Mouse (Mus musculus): ENCODE data around the gene Cald1. TPM values are rescaled to one million over a fixed set of nuclear protein-coding genes. Genes with fewer than 3 reads are reported as not detected.

Gene Cald1
- polyA plus RNA-seq, 1 experiment from 2014 or later: 58.0 TPM

DNA sequence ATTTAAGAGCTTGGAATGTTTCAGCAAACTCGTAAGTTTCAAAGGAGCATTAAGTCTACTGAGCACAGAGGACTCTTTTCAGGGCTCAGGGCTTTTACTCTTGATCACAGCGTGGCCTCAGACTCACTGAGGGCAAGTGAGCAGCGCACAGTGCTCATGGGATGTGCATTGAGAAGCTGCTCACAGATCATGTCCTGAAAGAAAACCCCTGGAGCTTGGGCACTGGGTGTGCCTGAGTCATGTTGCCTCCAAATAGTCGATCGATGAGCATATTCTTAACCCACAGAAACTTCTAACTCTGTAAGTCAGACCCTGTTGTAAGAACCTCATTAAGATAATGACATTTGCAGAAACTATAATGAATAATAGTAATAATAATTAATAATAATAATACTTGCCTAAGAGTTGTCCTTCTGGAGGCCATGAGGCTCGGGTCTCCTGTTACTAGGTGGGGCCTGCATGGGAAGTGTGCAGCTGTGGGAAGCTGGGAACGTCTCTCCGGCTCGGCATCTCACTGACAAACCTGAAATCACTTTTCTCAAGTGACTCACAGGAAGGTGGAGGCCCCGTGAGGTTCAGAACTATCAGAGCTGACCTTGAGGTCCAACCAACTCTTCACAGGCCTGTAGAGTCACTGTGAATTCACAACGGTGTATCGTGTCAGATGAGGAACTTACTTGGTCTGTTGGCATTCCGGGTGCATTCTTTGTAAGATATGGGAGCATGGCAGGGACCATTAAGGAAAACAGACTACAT lies 136.8 kb downstream of the Cald1 start:
- H3K9me3 ChIP-seq (replicated peaks): no peaks in the 10 kb centered on the region
- H3K27ac ChIP-seq (replicated peaks): no peak overlapping the region
- no peaks in the 10 kb centered on the region for H3K36me3 ChIP-seq (replicated peaks)
- H3K9ac ChIP-seq: no peak overlapping the region
- H3K4me2 ChIP-seq: no peak overlapping the region
- no peak overlapping the region for H3K4me3 ChIP-seq (replicated peaks)
- ATAC-seq (ENCODE audit: insufficient read depth): no peak
- H3K27me3 ChIP-seq: no peaks in the 10 kb centered on the region
- peaks cover 12% of the 10 kb centered on the region for H3K4me1 ChIP-seq (replicated peaks)
- WGBS (ENCODE audit: insufficient replicate concordance): 68% methylated on average over 13 of the region's 13 CpGs

DNA sequence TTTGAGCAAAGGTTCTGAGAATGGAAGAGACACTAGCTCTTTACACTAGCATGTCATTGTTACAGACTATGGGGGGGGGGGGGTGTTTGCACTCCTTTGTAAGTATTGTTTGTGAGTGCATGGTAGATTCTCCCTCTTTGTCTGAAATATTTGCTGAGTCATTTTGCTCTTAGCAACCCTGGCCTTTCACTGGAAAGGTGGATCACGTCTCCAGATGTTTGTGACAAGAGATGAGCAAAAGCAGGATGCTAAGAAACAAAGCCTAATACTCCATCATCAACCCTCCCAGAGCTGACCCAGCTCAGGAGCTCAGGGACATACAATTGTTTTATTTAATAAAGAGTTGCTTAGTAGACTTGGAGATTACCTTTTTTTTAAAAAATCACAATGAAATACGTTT lies 138.6 kb downstream of the Cald1 start:
- H3K9ac ChIP-seq: no peak overlapping the region
- 44% methylated on average over 2 of the region's 2 CpGs for WGBS (ENCODE audit: insufficient replicate concordance)
- no peak for ATAC-seq (ENCODE audit: insufficient read depth)
- H3K36me3 ChIP-seq (replicated peaks): no peaks in the 10 kb centered on the region; the same call in 1 of the 2 replicates
- no peaks in the 10 kb centered on the region for H3K9me3 ChIP-seq (replicated peaks)
- H3K4me2 ChIP-seq: no peak overlapping the region
- H3K4me1 ChIP-seq (replicated peaks): peaks cover 9% of the 10 kb centered on the region
- H3K27ac ChIP-seq (replicated peaks): no peak overlapping the region
- no peaks in the 10 kb centered on the region for H3K27me3 ChIP-seq
- H3K4me3 ChIP-seq (replicated peaks): no peak overlapping the region

GRCm38 (mm10) chr6:34743946-34744345 lies 145.6 kb downstream of the Cald1 start:
- no peaks in the 10 kb centered on the region; the same call in 1 of the 2 replicates for H3K36me3 ChIP-seq (replicated peaks)
- WGBS (ENCODE audit: insufficient replicate concordance): 74% methylated on average over 4 of the region's 4 CpGs
- no peak for ATAC-seq (ENCODE audit: insufficient read depth)
- H3K4me3 ChIP-seq (replicated peaks): no peak overlapping the region
- peaks cover 4% of the 10 kb centered on the region; the same call in 1 of the 2 replicates for H3K4me1 ChIP-seq (replicated peaks)
- no peak overlapping the region for H3K9ac ChIP-seq
- H3K9me3 ChIP-seq (replicated peaks): no peaks in the 10 kb centered on the region
- no peaks in the 10 kb centered on the region for H3K27me3 ChIP-seq
- no peak overlapping the region for H3K27ac ChIP-seq (replicated peaks)
- H3K4me2 ChIP-seq: no peak overlapping the region

- no peak overlapping the region for H3K27ac ChIP-seq (replicated peaks)
- H3K4me2 ChIP-seq: no peak overlapping the region
- no peak for ATAC-seq (ENCODE audit: insufficient read depth)
- no peaks in the 10 kb centered on the region for H3K36me3 ChIP-seq (replicated peaks)
- H3K9me3 ChIP-seq (replicated peaks): no peaks in the 10 kb centered on the region
- no peak overlapping the region for H3K9ac ChIP-seq
- H3K4me3 ChIP-seq (replicated peaks): no peak overlapping the region
- no peaks in the 10 kb centered on the region for H3K27me3 ChIP-seq
- 0 out of 2 replicates have a peak, but pooled peaks cover 14% of the 10 kb centered on the region for H3K4me1 ChIP-seq (replicated peaks)
- WGBS (ENCODE audit: insufficient replicate concordance): 48% methylated on average over 6 of the region's 6 CpGs
Observed at GRCm38 (mm10) chr6:34747846-34748245, 149.5 kb downstream of the Cald1 start.

DNA sequence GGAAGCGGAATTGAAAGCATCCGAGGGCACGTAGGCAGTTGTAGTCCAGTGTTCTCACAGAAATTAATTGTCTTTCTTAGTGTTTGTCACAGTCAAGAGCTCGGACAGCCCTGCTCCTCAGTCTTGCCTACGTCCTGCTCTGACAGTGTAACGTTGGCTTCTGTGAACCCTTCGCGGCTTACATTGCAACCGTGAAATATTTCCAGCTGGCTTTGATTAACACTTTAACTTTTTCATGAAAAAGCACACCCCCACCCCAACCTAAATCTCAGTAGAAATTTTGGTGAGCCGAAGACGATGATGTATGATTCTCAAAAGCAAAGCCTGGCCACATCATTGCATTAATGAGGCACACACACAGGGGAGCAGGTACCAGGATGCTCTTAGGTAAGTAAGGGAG lies 150.3 kb downstream of the Cald1 start:
- ATAC-seq (ENCODE audit: insufficient read depth): no peak
- Histone ChIP-seq H3K9me3 (replicated peaks) (no peaks in the 10 kb centered on the region), H3K36me3 (replicated peaks) (no peaks in the 10 kb centered on the region), H3K4me2 (no peak overlapping the region), H3K4me3 (replicated peaks) (no peak overlapping the region), H3K4me1 (replicated peaks) (0 out of 2 replicates have a peak, but pooled peaks cover 14% of the 10 kb centered on the region), H3K27me3 (no peaks in the 10 kb centered on the region), H3K27ac (replicated peaks) (no peak overlapping the region), H3K9ac (no peak overlapping the region)
- 74% methylated on average over 11 of the region's 11 CpGs for WGBS (ENCODE audit: insufficient replicate concordance)

GRCm38 (mm10) chr6:34749526-34749925 lies 151.2 kb downstream of the Cald1 start:
- no peaks in the 10 kb centered on the region for H3K27me3 ChIP-seq
- 0 out of 2 replicates have a peak, but pooled peaks cover 14% of the 10 kb centered on the region for H3K4me1 ChIP-seq (replicated peaks)
- H3K4me2 ChIP-seq: no peak overlapping the region
- no peak overlapping the region for H3K9ac ChIP-seq
- ATAC-seq (ENCODE audit: insufficient read depth): no peak
- WGBS (ENCODE audit: insufficient replicate concordance): 60% methylated on average over 6 of the region's 6 CpGs
- no peaks in the 10 kb centered on the region for H3K9me3 ChIP-seq (replicated peaks)
- H3K27ac ChIP-seq (replicated peaks): no peak overlapping the region
- H3K4me3 ChIP-seq (replicated peaks): no peak overlapping the region
- no peaks in the 10 kb centered on the region for H3K36me3 ChIP-seq (replicated peaks)

DNA sequence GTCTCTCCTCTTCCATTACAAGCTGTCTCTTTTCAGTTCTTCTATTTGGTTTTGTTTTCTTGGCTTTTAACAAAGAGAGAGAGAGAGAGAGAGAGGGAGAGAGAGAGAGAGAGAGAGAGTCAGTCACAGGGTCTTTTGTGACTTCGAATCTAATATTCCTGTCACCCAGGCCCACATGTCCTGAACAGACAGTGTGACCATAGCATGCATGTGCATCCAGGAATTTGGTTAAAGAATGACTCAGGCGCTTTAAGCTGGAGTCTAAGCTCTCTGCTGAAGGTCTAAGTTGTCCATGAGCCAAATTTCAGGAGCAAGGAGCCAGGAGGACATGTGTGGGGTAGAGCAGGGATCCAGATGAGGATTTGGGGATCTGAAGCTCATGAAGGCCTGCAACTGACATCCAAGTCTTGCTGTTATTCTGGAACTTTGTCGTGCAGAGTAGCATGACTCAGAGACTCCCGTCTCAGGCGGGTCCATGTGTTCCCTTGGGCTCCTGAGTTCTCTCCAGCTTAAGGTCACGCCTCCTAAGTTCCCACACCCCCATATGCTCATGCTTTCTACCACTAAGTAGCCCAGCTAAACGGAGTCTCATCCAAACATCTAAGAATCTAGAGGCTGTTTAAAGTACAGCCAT lies 152.3 kb downstream of the Cald1 start:
- Histone ChIP-seq H3K9ac (no peak overlapping the region), H3K4me3 (replicated peaks) (no peak overlapping the region), H3K9me3 (replicated peaks) (no peaks in the 10 kb centered on the region), H3K4me2 (no peak overlapping the region), H3K27ac (replicated peaks) (no peak overlapping the region), H3K27me3 (no peaks in the 10 kb centered on the region), H3K4me1 (replicated peaks) (0 out of 2 replicates have a peak, but pooled peaks cover 14% of the 10 kb centered on the region), H3K36me3 (replicated peaks) (0 out of 2 replicates have a peak, but pooled peaks cover 5% of the 10 kb centered on the region)
- 54% methylated on average over 7 of the region's 7 CpGs for WGBS (ENCODE audit: insufficient replicate concordance)
- no peak for ATAC-seq (ENCODE audit: insufficient read depth)

DNA sequence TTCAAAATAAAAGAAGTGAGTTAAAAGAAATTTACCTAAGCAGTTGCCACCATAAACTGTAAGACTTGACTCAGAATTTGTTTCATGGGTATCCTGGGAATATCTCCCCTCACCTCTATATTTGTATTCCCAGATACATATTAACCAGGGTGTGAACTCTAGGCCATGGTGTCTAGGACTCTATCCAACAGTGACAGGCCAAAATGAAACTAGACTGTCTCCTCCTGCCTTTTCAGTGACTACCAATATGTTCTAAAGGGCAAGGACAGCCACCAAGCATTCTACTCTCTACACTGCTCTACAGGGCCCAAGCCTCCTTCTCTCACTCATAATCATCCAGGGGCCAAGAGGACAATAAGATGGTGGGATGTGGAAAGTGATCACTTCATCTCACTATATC lies 153.3 kb downstream of the Cald1 start:
- ATAC-seq (ENCODE audit: insufficient read depth): no peak
- Histone ChIP-seq H3K4me3 (replicated peaks) (no peak overlapping the region), H3K4me2 (no peak overlapping the region), H3K27ac (replicated peaks) (no peak overlapping the region), H3K27me3 (no peaks in the 10 kb centered on the region), H3K36me3 (replicated peaks) (0 out of 2 replicates have a peak, but pooled peaks cover 9% of the 10 kb centered on the region), H3K9me3 (replicated peaks) (no peaks in the 10 kb centered on the region), H3K4me1 (replicated peaks) (0 out of 2 replicates have a peak, but pooled peaks cover 14% of the 10 kb centered on the region), H3K9ac (no peak overlapping the region)

GRCm38 (mm10) chr6:34754448-34754847 lies 156.1 kb downstream of the Cald1 start:
- Histone ChIP-seq H3K27ac (replicated peaks) (no peak overlapping the region), H3K27me3 (no peaks in the 10 kb centered on the region), H3K4me1 (replicated peaks) (0 out of 2 replicates have a peak, but pooled peaks cover 12% of the 10 kb centered on the region), H3K36me3 (replicated peaks) (0 out of 2 replicates have a peak, but pooled peaks cover 16% of the 10 kb centered on the region), H3K9me3 (replicated peaks) (no peaks in the 10 kb centered on the region), H3K9ac (no peak overlapping the region), H3K4me3 (replicated peaks) (no peak overlapping the region), H3K4me2 (no peak overlapping the region)
- WGBS (ENCODE audit: insufficient replicate concordance): 27% methylated on average over 5 of the region's 5 CpGs
- no peak for ATAC-seq (ENCODE audit: insufficient read depth)

DNA sequence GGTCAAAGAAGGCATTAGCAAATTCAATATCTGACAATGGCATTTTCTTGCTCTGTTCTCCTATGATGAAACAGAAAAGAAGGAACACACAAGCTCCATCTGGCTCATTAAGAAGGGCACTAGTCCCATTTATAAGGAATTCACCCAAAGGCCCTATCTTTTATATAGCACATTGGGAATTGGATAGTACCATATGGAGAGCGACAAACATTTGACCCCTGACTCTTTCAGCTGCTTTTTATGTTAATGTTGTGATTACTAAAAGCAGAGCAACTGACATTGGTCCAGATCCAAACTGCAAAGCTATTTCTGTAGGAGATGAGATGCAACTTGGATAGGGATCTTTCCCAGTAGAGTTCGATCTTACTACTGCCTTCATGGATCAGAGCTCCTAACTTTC lies 160.0 kb downstream of the Cald1 start:
- Histone ChIP-seq H3K9me3 (replicated peaks) (no peaks in the 10 kb centered on the region), H3K4me2 (no peak overlapping the region), H3K36me3 (replicated peaks) (peaks cover 31% of the 10 kb centered on the region; the same call in 1 of the 2 replicates), H3K4me3 (replicated peaks) (no peak overlapping the region), H3K27ac (replicated peaks) (no peak overlapping the region), H3K27me3 (no peaks in the 10 kb centered on the region), H3K9ac (no peak overlapping the region), H3K4me1 (replicated peaks) (peaks cover 4% of the 10 kb centered on the region; the same call in 1 of the 2 replicates)
- no peak for ATAC-seq (ENCODE audit: insufficient read depth)
- WGBS (ENCODE audit: insufficient replicate concordance): 71% methylated on average over 2 of the region's 2 CpGs

DNA sequence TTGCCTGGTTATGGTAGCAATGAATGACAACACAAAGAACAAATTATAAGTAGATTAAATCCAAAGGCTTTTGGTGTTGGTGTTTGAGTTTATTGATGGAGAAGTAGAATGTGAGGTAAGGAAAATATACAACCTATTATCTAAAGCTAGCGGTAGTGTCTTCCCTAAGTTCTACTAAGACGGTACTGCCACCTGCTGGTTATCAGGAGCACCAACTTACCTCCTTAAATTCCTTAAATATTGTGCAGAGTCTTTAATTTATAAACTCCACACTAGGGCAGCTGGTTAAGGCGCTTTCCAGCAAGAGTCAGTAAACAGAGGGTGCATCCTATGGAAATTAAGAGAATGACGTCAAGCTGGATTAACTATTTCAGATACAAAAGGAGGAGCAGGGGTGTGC lies 161.7 kb downstream of the Cald1 start:
- Histone ChIP-seq H3K27ac (replicated peaks) (no peak overlapping the region), H3K9ac (no peak overlapping the region), H3K4me2 (no peak overlapping the region), H3K4me3 (replicated peaks) (no peak overlapping the region), H3K4me1 (replicated peaks) (peaks cover 4% of the 10 kb centered on the region; the same call in 1 of the 2 replicates), H3K36me3 (replicated peaks) (peaks cover 38% of the 10 kb centered on the region; the same call in 1 of the 2 replicates), H3K9me3 (replicated peaks) (no peaks in the 10 kb centered on the region), H3K27me3 (no peaks in the 10 kb centered on the region)
- ATAC-seq (ENCODE audit: insufficient read depth): no peak
- 27% methylated on average over 4 of the region's 4 CpGs for WGBS (ENCODE audit: insufficient replicate concordance)

Measured in liver, embryonic 15.5 days (tissue).